Mouse (Mus musculus): ENCODE measurements at regions not wholly inside any gene's neighbourhood (a gene's known extent, or its start where the extent isn't known, plus 50 kb on each side); places are given as distances from the start of the nearest gene placed in this dataset.

DNA sequence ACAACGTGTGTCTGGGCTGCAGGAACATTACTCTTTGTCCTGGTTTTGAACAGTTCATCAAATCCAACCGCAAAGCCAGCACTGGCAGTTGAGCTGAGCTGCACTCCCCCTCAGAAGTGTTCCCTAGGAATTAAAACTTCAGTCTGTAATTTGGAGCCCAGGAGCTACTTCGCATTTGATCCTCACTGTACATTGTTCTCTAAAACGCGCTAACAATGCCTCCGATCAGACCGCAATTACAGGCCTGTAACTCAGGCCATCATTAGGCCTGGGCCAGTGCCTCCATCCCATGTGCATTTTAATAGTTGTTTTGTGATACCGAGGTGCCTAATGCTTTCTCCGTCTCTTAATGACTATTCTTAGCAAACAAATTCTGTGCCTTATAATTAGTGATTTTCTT lies 185.6 kb downstream of the Rps15a start:
- 70% methylated on average over 9 of the region's 9 CpGs for WGBS
- Histone ChIP-seq H3K36me3 (no peaks in the 10 kb centered on the region), H3K9ac (replicated peaks) (no peak overlapping the region), H3K27me3 (no peaks in the 10 kb centered on the region), H3K27ac (no peak overlapping the region), H3K4me3 (replicated peaks) (no peak overlapping the region), H3K4me2 (replicated peaks) (no peak overlapping the region), H3K9me3 (no peaks in the 10 kb centered on the region), H3K4me1 (replicated peaks) (no peaks in the 10 kb centered on the region)
- ATAC-seq: no peak

DNA sequence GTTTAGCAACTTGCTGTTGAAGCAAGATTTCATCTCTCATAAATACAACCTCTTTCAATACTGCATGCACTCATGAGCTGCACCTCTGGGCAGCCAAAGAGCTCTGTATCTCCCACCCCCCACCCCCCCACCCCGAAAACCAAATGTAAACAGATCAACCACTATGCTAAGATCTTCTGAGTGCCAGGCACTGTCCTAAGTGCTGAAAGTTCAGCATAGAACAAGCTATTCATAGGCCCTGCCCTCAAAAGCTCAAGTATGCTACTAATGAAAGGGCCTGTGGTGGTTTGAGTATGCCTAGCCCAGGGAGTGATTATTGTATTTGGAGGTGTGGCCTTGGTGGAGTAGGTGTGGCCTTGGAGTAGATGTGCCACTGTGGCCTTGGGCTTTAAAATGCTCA lies 189.6 kb downstream of the Rps15a start:
- H3K9me3 ChIP-seq: no peaks in the 10 kb centered on the region
- no peak overlapping the region for H3K27ac ChIP-seq
- 31% methylated on average over 1 of the region's 1 CpGs for WGBS
- no peak for ATAC-seq
- H3K4me2 ChIP-seq (replicated peaks): no peak overlapping the region
- H3K27me3 ChIP-seq: no peaks in the 10 kb centered on the region
- H3K36me3 ChIP-seq: no peaks in the 10 kb centered on the region
- H3K4me3 ChIP-seq (replicated peaks): no peak overlapping the region
- no peaks in the 10 kb centered on the region for H3K4me1 ChIP-seq (replicated peaks)
- H3K9ac ChIP-seq (replicated peaks): no peak overlapping the region

- Histone ChIP-seq H3K9me3 (no peaks in the 10 kb centered on the region), H3K9ac (replicated peaks) (no peak overlapping the region), H3K4me3 (replicated peaks) (no peak overlapping the region), H3K4me1 (replicated peaks) (no peaks in the 10 kb centered on the region), H3K27me3 (no peaks in the 10 kb centered on the region), H3K27ac (no peak overlapping the region), H3K4me2 (replicated peaks) (no peak overlapping the region), H3K36me3 (no peaks in the 10 kb centered on the region)
- ATAC-seq: no peak
Observed at GRCm38 (mm10) chr7:117922270-117922669, 193.7 kb downstream of the Rps15a start.

- Histone ChIP-seq H3K27ac (no peak overlapping the region), H3K4me2 (replicated peaks) (no peak overlapping the region), H3K27me3 (no peaks in the 10 kb centered on the region), H3K9me3 (no peaks in the 10 kb centered on the region), H3K36me3 (no peaks in the 10 kb centered on the region), H3K9ac (replicated peaks) (no peak overlapping the region), H3K4me1 (replicated peaks) (no peaks in the 10 kb centered on the region), H3K4me3 (replicated peaks) (no peak overlapping the region)
- no peak for ATAC-seq
- WGBS: 93% methylated on average over 10 of the region's 10 CpGs
Observed at GRCm38 (mm10) chr7:117918206-117918995, 197.6 kb downstream of the Rps15a start.

GRCm38 (mm10) chr7:117916915-117917314 lies 199.1 kb downstream of the Rps15a start:
- Histone ChIP-seq H3K27me3 (no peaks in the 10 kb centered on the region), H3K4me1 (replicated peaks) (no peaks in the 10 kb centered on the region), H3K27ac (no peak overlapping the region), H3K9ac (replicated peaks) (no peak overlapping the region), H3K9me3 (no peaks in the 10 kb centered on the region), H3K4me3 (replicated peaks) (no peak overlapping the region), H3K36me3 (no peaks in the 10 kb centered on the region), H3K4me2 (replicated peaks) (no peak overlapping the region)
- 95% methylated on average over 6 of the region's 6 CpGs for WGBS
- ATAC-seq: no peak

- no peak for ATAC-seq
- Histone ChIP-seq H3K4me1 (replicated peaks) (no peaks in the 10 kb centered on the region), H3K27me3 (no peaks in the 10 kb centered on the region), H3K4me3 (replicated peaks) (no peak overlapping the region), H3K4me2 (replicated peaks) (no peak overlapping the region), H3K36me3 (no peaks in the 10 kb centered on the region), H3K27ac (no peak overlapping the region), H3K9me3 (no peaks in the 10 kb centered on the region), H3K9ac (replicated peaks) (no peak overlapping the region)
- WGBS: 86% methylated on average over 3 of the region's 3 CpGs
Observed at GRCm38 (mm10) chr7:117912453-117912852, 203.5 kb downstream of the Rps15a start.

- no peak overlapping the region for H3K27ac ChIP-seq
- H3K4me1 ChIP-seq (replicated peaks): no peaks in the 10 kb centered on the region
- H3K4me3 ChIP-seq (replicated peaks): no peak overlapping the region
- H3K9ac ChIP-seq (replicated peaks): no peak overlapping the region
- no peaks in the 10 kb centered on the region for H3K27me3 ChIP-seq
- no peak for ATAC-seq
- WGBS: 92% methylated on average over 3 of the region's 3 CpGs
- H3K4me2 ChIP-seq (replicated peaks): no peak overlapping the region
- H3K9me3 ChIP-seq: no peaks in the 10 kb centered on the region
- no peaks in the 10 kb centered on the region for H3K36me3 ChIP-seq
Observed at GRCm38 (mm10) chr7:117911062-117911461, 204.9 kb downstream of the Rps15a start.

DNA sequence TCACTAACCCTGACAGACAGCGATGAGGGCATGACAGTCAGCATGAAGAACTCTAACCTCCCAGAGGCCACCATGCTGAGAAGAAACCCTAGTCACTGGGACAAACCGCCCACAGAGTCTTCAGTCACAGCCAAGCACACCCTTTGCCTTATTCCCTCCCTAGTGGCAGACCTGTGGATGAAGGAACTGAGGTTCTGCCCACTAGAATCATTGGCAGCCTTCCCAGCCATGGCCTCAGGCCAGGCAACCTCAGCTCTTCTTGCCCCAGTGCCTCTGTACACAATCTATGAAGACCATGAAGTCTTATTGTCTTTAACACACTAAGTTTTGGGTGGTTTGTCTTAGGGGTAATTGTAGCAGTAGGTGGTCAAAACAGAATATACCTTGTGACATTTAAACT lies 219.5 kb downstream of the Rps15a start:
- Histone ChIP-seq H3K4me3 (replicated peaks) (no peak overlapping the region), H3K27ac (no peak overlapping the region), H3K9ac (replicated peaks) (no peak overlapping the region), H3K9me3 (peaks cover 5% of the 10 kb centered on the region; the same call in 1 of the 2 replicates), H3K27me3 (no peaks in the 10 kb centered on the region), H3K4me1 (replicated peaks) (no peaks in the 10 kb centered on the region), H3K36me3 (no peaks in the 10 kb centered on the region), H3K4me2 (replicated peaks) (no peak overlapping the region)
- no peak for ATAC-seq
- WGBS: 83% methylated on average over 2 of the region's 2 CpGs

- 75% methylated on average over 6 of the region's 6 CpGs for WGBS
- Histone ChIP-seq H3K9me3 (no peaks in the 10 kb centered on the region), H3K4me2 (replicated peaks) (no peak overlapping the region), H3K27ac (no peak overlapping the region), H3K9ac (replicated peaks) (no peak overlapping the region), H3K27me3 (peaks cover 25% of the 10 kb centered on the region; the same call in 1 of the 2 replicates), H3K4me1 (replicated peaks) (peaks cover 9% of the 10 kb centered on the region; the same call in 1 of the 2 replicates), H3K36me3 (no peaks in the 10 kb centered on the region), H3K4me3 (replicated peaks) (no peak overlapping the region)
- no peak for ATAC-seq
Observed at GRCm38 (mm10) chr7:117887288-117887687, 228.7 kb downstream of the Rps15a start.

GRCm38 (mm10) chr7:117882803-117883202 lies 233.2 kb downstream of the Rps15a start:
- H3K4me3 ChIP-seq (replicated peaks): no peak overlapping the region
- ATAC-seq: 0 out of 2 replicates have a peak, but pooled peaks have one; percentile 54
- H3K4me1 ChIP-seq (replicated peaks): peaks cover 9% of the 10 kb centered on the region; the same call in 1 of the 2 replicates
- no peak overlapping the region for H3K27ac ChIP-seq
- no peaks in the 10 kb centered on the region for H3K9me3 ChIP-seq
- 6% methylated on average over 13 of the region's 13 CpGs for WGBS
- no peaks in the 10 kb centered on the region for H3K36me3 ChIP-seq
- no peak overlapping the region for H3K4me2 ChIP-seq (replicated peaks)
- H3K9ac ChIP-seq (replicated peaks): no peak overlapping the region
- H3K27me3 ChIP-seq: peaks cover 38% of the 10 kb centered on the region

- ATAC-seq: no peak
- no peak overlapping the region for H3K9ac ChIP-seq (replicated peaks)
- H3K27ac ChIP-seq: no peak overlapping the region
- peaks cover 19% of the 10 kb centered on the region for H3K27me3 ChIP-seq
- no peaks in the 10 kb centered on the region; the same call in 1 of the 2 replicates for H3K4me1 ChIP-seq (replicated peaks)
- no peak overlapping the region for H3K4me3 ChIP-seq (replicated peaks)
- H3K36me3 ChIP-seq: no peaks in the 10 kb centered on the region
- 74% methylated on average over 7 of the region's 7 CpGs for WGBS
- H3K9me3 ChIP-seq: no peaks in the 10 kb centered on the region
- H3K4me2 ChIP-seq (replicated peaks): no peak overlapping the region
Observed at GRCm38 (mm10) chr7:117878903-117879302, 237.1 kb downstream of the Rps15a start.

GRCm38 (mm10) chr7:117875241-117875640 lies 240.7 kb downstream of the Rps15a start:
- WGBS: 82% methylated on average over 2 of the region's 2 CpGs
- H3K36me3 ChIP-seq: no peaks in the 10 kb centered on the region
- no peak overlapping the region for H3K9ac ChIP-seq (replicated peaks)
- ATAC-seq: no peak
- no peaks in the 10 kb centered on the region for H3K9me3 ChIP-seq
- no peaks in the 10 kb centered on the region for H3K4me1 ChIP-seq (replicated peaks)
- no peak overlapping the region for H3K4me2 ChIP-seq (replicated peaks)
- H3K4me3 ChIP-seq (replicated peaks): no peak overlapping the region
- H3K27ac ChIP-seq: no peak overlapping the region
- H3K27me3 ChIP-seq: no peaks in the 10 kb centered on the region

DNA sequence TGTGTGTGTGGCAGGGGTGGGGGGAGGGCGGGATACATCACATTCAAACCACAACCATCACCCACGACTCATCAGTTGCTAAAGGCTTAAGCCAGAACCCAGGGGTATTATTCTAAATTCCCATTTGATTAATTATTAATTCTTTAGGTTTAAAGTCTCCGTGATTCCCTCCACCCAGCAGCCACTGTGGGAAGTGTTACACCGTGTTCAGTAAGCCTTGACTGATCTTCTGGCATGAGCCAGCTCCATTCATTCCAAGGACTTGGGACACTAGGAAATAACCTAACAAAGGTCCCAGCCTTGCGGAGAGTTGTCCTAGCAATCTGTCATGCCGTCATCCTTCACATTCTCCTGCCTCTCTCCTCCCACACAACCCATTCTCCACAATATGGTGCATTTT lies 256.6 kb downstream of the Rps15a start:
- peaks cover 12% of the 10 kb centered on the region; the same call in 1 of the 2 replicates for H3K4me1 ChIP-seq (replicated peaks)
- H3K36me3 ChIP-seq: no peaks in the 10 kb centered on the region
- no peak overlapping the region for H3K27ac ChIP-seq
- H3K9me3 ChIP-seq: no peaks in the 10 kb centered on the region
- H3K9ac ChIP-seq (replicated peaks): no peak overlapping the region
- H3K4me3 ChIP-seq (replicated peaks): no peak overlapping the region
- no peak for ATAC-seq
- no peak overlapping the region for H3K4me2 ChIP-seq (replicated peaks)
- 54% methylated on average over 6 of the region's 6 CpGs for WGBS
- no peaks in the 10 kb centered on the region for H3K27me3 ChIP-seq
